Mouse (Mus musculus) thymus, postnatal 14 days (tissue): ENCODE measurements around the gene Car5a.

Experiments used
- DNase-seq: peaks from one replicate; pipeline ENCODE4 v3.0.0; 2021

The Car5a gene

DNA sequence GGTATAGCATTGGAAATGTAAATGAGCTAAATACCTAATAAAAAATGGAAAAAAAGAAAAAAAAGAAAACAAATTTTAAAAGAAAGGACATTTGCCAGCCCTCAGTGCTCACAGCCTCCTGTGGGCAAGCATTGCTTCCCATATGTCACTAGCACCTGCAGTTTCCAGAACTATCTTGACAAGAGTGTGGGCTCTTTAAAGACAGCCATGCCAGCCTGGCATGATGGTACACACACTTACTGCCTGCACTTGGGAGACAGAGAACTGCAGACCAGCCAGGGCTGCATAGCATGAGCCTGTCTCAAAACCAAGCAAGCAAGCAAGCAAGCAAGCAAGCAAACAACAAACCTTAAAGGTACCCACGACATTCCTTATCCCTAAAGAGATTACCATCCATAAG lies 39.3 kb downstream of the Car5a start:
- DNase-seq = no peak

DNA sequence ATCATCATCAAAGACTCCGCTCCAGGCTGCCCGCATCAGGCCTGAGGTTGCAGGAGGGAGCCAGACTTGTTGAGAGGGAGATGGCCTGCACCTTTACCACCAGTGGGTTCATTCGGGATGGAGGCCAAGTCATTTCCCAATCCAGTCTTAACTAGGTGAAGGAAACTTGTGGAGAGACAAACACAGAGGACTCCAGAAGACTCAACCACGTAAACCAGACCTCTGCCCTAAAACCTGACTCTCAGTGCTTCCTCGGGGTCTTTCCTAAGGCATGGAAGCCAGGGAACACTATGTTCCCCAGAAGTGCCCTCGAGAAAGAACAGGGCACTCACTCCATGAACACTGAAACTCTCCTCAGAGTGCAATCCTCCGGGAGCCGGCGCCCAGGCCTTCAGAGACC lies 39.7 kb downstream of the Car5a start:
- no peak for DNase-seq

GRCm38 (mm10) chr8:121903977-121904376 lies 40.7 kb downstream of the Car5a start:
- no peak for DNase-seq

GRCm38 (mm10) chr8:121901498-121902236 lies 43.0 kb downstream of the Car5a start:
- DNase-seq = no peak

- no peak for DNase-seq
These were observed 45.3 kb downstream of the Car5a start for GRCm38 (mm10) chr8:121899180-121900044.

GRCm38 (mm10) chr8:121898401-121898931 lies 46.2 kb downstream of the Car5a start:
- peak; percentile 45 for DNase-seq

DNA sequence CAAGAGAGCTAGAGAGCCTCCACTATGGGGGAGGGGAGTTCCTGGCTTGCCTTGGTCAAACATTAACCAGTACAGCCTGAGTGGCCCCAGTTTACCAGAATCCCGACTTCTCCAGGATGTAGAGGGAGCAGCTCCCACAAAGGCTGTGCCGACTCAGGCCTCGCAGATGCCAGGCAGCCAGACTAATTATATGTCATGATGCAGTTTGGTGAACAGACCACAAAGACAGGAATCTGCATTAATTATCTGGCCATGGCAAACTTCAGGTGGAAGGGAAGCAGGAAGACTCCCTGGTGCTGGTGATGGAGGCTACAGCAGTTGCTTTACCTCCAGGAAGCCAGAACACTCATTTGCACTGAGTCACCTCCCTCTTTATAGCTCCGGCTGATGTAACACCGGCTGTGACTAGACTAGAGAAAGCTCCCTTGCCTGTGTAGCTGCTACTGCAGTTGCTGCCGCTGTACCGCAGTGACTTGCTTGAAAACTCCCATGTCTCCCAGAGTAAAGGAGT lies 46.8 kb downstream of the Car5a start:
- no peak for DNase-seq

GRCm38 (mm10) chr8:121897205-121897604 lies 47.5 kb downstream of the Car5a start:
- DNase-seq = no peak

- DNase-seq = no peak
These were observed 48.1 kb downstream of the Car5a start for GRCm38 (mm10) chr8:121896476-121897145.

- DNase-seq = no peak
These were observed 48.8 kb downstream of the Car5a start for GRCm38 (mm10) chr8:121895910-121896309.

GRCm38 (mm10) chr8:121892875-121893274 lies 51.8 kb downstream of the Car5a start:
- DNase-seq = no peak

DNA sequence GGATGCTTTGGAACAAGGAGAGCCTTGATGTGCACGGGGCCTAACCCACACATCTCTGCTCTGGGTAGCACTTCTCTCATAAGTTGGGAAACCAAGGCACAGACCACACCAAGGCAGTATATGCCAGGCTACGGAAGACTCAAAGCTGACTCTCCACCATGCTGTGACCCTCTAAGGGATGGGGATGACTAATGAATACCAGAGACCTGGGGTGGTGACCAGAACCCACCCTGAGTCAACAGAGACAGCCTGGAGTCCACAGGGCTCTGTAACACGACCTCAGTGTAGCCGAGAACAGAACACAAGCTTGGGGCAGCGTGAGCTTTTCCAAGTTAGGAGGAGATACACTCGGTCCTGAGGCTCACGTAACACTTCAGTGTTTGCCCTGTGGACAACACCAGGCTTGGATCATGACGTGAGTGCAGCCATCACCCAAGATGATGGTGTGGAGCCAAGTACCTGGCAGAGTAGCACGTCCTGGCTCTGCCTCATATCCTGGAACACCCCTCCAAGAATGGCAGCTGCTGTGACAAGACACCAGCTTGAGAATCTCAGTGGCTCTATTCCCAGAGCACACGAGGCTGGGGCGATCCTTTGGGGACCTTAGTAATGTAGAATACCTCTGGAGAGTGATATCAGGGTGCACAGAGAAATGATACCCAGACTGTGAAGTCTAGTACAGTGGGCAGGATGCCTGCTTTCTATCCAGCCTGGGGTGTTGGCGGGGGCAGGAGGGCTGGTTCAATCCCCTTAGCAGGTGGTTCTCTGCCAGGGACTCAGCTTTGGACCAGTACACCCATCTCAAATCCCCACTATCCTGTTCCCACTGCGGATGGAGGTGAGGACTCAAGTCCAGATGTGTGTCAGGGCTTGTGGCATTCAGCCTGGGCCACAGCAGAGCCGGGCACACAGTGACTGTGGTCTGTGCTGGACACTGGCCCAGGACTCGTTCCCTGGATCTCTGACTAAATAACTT lies 54.6 kb downstream of the Car5a start:
- DNase-seq = no peak

DNA sequence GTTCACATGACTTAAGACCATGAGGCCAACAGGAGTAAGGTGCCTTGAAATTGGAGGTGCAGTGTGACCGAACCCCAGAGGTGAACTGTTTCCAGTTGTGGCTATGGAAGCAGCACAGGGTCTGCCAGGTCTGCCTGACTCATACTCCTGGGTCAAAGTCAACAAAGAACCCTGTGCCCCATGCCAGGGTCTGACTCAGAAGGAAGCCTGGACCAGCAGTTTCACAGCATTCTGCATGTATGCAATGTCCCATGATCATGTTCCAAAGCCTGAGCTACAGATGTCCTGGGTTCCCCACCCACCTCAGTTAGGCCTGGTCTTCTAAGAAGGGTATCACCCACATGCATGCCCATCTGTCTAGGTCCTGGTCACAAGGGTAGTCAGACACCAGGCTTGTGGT lies 55.4 kb downstream of the Car5a start:
- no peak for DNase-seq

- DNase-seq = no peak
These were observed 57.2 kb downstream of the Car5a start for GRCm38 (mm10) chr8:121887547-121887946.

- no peak for DNase-seq
These were observed 59.3 kb downstream of the Car5a start for GRCm38 (mm10) chr8:121885433-121885832.

- no peak for DNase-seq
These were observed 59.7 kb downstream of the Car5a start for GRCm38 (mm10) chr8:121885001-121885400.

- DNase-seq = no peak
These were observed 60.5 kb downstream of the Car5a start for GRCm38 (mm10) chr8:121884181-121884580.

GRCm38 (mm10) chr8:121881921-121882320 lies 62.8 kb downstream of the Car5a start:
- no peak for DNase-seq

- no peak for DNase-seq
These were observed 63.9 kb downstream of the Car5a start for GRCm38 (mm10) chr8:121880818-121881217.

- DNase-seq = no peak
These were observed 65.0 kb downstream of the Car5a start for GRCm38 (mm10) chr8:121879712-121880111.

- no peak for DNase-seq
These were observed 66.8 kb downstream of the Car5a start for GRCm38 (mm10) chr8:121877828-121878480.
